Mouse (Mus musculus) kidney, postnatal 4 days (tissue): ENCODE measurements at regions not wholly inside any gene's neighbourhood (a gene's known extent, or its start where the extent isn't known, plus 50 kb on each side); places are given as distances from the start of the nearest gene placed in this dataset.

Experiments used
- DNase-seq, 2 experiments: peaks; one replicate each; pipeline ENCODE4 v3.0.0; 2021; ENCODE audit warnings: mixed read lengths in 2 of 2

DNA sequence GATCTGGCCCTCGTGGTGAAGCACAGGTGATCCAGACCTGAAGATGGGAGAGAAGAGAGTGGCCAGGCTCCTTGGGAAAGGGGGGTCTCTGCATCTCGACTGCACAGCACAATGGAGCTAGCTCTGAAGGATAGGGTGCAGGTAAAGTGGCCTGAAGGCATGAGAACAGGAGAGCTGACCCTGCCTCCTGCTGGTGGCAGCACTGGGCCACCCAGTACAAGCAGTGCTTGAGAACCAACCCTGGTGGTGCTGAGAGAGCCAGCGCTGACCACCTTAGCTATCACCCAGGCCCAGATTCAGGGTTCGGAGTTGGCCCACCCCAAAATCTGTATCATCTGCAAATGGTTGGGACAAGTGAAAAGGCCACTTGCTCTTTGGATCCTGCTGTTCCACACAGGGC, 66.2 kb downstream of the A730009L09Rik start:
- no peak for DNase-seq

DNA sequence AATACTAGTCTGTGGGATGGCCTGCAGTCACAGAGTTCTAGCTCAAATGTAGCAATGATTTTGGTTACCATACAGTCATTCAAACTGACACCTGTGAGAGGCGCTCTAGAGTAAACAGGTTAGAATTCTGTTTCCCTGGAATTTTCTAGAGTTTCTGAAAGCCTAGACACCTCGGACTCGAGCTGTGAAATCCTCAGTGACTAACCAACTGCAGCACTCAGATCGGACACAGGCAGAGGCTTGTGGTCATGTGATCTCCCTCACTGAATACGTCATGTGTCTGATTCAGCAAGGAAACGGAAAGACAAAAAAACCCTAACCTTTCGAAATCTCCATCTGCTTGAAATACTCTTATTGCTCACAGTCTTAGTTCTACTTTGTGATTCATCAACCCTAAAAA, 68.4 kb downstream of the A730009L09Rik start:
- no peak for DNase-seq

- no peak for DNase-seq
These were observed 68.9 kb downstream of the A730009L09Rik start for GRCm38 (mm10) chr16:84583773-84584229.

GRCm38 (mm10) chr16:84584724-84585399, 69.9 kb downstream of the A730009L09Rik start:
- DNase-seq = no peak

DNA sequence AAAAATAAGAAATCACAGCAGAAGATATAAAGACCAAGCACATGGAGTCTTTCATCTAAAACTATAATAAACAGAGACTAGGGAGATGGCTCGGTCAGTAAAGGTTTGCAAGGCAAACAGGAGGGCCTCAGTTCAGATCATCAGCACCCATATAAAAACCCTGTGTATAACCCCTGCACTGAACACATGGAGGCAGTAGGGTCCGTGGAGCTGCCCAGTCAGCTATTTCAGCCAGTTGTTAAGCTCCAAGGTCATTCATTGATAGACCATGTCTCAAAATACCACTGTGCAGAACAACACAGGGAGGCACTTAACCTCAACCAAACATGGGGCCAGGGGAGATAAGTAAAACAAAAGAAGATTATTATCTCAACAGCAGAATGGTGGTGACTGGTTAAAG, 78.1 kb downstream of the A730009L09Rik start:
- DNase-seq = no peak

GRCm38 (mm10) chr16:84602969-84603368, 88.0 kb downstream of the A730009L09Rik start:
- no peak for DNase-seq

- DNase-seq = no peak
These were observed 88.7 kb downstream of the A730009L09Rik start for GRCm38 (mm10) chr16:84603465-84604205.

DNA sequence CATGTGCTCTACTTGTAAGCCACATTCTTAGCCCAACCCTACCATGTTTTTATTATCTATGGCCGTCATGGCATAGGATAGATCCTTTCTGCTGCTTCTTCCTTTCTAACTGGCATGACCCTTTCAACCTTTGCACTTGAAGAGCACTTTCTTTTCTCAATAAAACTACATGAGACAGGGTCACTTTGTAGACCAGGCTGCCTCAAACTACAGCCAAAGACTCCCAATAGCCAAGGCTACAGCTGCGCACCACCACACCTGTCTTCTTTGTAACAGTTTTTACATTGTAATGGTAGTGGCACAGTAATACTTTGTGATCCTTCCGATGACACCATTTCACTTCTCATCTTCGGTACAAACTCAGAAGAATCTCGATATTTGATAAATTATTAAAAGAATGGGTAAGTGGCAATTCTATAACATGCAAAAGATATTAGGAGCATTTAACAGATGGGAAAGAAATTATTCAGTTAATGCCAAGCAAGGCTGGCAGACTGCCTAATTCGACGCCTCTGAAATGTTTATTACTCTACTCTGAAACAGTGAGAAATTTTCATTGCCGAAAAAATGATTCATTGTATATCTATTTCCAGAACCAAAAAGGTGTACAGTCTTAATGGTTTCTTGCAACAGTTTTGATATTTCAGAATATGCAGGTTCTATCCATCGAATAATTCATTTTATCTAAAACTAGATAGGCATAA, 89.5 kb downstream of the A730009L09Rik start:
- DNase-seq = no peak

- DNase-seq = no peak
These were observed 91.3 kb downstream of the A730009L09Rik start for GRCm38 (mm10) chr16:84606010-84606803.

- DNase-seq = no peak
These were observed 91.8 kb downstream of the A730009L09Rik start for GRCm38 (mm10) chr16:84606804-84607095.

GRCm38 (mm10) chr16:84607503-84607902, 92.6 kb downstream of the A730009L09Rik start:
- no peak for DNase-seq

DNA sequence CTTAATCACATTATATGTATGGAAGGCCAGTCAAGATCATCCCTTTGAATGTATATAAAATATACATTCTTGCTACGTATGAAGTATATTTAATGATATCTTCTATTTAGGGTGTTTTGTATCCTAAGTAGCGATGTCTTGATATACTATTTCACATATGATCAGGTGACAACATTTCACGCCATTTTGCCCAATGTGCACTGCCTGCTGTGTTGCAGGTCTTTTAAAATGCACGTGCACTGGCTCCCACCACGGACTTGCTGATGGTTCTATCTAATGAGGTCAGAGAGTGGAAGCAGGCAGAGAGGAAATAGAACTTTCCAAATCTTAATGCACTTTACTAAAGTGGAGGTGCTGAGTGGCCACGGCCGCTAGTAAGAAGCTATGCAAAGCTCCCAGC, 100.8 kb downstream of the A730009L09Rik start:
- no peak for DNase-seq

- DNase-seq = no peak
These were observed 101.2 kb downstream of the A730009L09Rik start for GRCm38 (mm10) chr16:84616132-84616531.

GRCm38 (mm10) chr16:84618379-84618778, 103.5 kb downstream of the A730009L09Rik start:
- DNase-seq = no peak

GRCm38 (mm10) chr16:84619876-84620275, 105.0 kb downstream of the A730009L09Rik start:
- DNase-seq = no peak

DNA sequence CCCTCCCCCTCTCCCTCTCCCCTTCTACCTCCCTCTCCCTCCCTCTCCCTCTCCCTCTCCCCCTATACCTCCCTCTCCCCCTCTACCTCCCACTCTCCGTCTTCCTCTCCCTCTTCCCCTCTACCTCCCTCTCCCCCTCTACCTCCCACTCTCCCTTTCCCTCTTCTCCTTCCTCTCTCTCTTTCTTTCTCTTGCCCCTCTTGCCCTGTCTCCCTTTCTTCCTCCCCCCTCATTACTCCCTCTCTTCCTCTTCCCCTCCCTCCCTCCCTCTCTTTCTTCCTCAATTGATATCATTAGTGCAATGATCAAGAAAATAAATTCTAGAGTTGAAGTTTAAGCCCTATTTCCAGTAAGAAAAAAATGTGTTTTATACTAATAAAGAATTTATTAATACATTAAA, 105.9 kb downstream of the A730009L09Rik start:
- no peak for DNase-seq

- DNase-seq = peak; percentile 13 to 32
These were observed 106.5 kb downstream of the A730009L09Rik start for GRCm38 (mm10) chr16:84621300-84622031.

- DNase-seq = no peak
These were observed 108.6 kb downstream of the A730009L09Rik start for GRCm38 (mm10) chr16:84623346-84624085.

DNA sequence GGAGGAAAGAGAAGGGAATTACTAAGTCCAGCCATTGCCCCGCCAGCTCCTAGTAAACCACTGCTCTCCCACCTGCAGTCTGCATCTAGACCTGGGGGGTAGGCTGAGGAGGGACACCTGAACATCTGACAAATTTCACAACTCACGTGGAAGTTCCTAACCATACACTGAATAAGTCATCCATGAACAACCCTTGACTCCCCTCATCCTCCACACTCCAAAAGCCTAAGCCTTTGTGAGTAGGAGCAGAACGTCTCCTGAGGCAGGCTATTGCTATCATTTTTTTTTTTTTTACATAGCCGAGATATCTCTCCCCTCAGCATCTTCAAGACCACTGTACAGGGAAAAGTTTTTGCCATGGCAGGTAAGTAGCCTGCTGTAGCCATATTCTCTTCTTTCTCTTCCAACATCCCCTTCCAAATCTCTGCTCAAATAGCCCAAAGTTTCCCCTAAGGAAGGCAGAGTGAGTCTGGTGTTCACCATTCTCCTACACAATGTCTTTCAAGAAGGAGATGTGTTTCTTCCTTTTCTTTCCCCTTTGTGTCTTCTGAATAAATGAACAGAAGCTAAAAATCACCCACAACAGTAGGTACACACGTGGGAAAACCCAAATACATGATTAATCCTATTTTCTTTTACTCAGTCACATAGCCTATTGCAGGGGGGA, 109.7 kb downstream of the A730009L09Rik start:
- no peak for DNase-seq

GRCm38 (mm10) chr16:84625110-84625722, 110.3 kb downstream of the A730009L09Rik start:
- no peak for DNase-seq
